Mouse (Mus musculus): ENCODE data around the gene Cmss1.

DNA sequence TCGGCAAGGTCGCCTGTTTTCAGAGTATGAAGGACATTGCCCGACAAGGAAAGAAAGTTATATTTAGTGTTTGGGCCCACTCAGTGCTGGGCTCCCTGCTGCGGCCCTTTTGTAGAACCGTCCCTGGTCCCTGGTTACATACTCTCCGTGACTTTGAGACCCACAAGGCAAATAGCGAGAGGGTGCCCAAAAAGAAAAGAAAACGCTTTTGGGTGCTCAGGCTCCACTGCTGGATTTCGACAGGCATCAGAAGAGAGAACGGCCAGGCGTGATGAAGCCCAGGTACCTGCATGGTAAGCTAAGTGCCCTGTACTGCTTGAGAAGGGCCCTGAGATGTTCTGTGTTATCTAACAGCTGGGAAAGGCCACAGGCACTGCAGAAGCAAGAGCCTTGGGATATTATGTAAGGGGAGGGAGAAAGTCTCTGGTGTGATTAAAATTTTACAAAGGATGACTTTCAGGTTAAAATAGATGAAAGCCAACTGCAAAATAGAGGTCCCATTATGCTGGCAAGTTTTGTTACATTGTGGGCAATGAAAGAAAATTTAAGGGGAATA lies 253.4 kb downstream of the Cmss1 start:
- TF ChIP-seq MAX (IDR thresholded peaks at IDR 0.05; ENCODE audit: low read depth), result no peak
- no peak for TF ChIP-seq USF1 (IDR thresholded peaks at IDR 0.05; ENCODE audit: low read depth)
- TF ChIP-seq POLR2A (IDR thresholded peaks at IDR 0.05; ENCODE audit: insufficient read length, low read depth), result no peak
- TF ChIP-seq MYOG (IDR thresholded peaks at IDR 0.05; ENCODE audit: control insufficient read depth in 1 of 3, insufficient read depth in 1 of 3, insufficient read length in 2 of 3, low read depth in 2 of 3), result no peak
- TF ChIP-seq CEBPB (IDR thresholded peaks at IDR 0.05; ENCODE audit: insufficient read depth, poor library complexity, severe bottlenecking), result no peak
- no peak for TF ChIP-seq POLR2AphosphoS2 (IDR thresholded peaks at IDR 0.05; ENCODE audit: insufficient read length, low read depth)
- TF ChIP-seq TCF3 (IDR thresholded peaks at IDR 0.05; ENCODE audit: insufficient read length, low read depth), result no peak
- TF ChIP-seq SRF (IDR thresholded peaks at IDR 0.05; ENCODE audit: control insufficient read depth, insufficient read length, low read depth), result no peak
- no peak for TF ChIP-seq TCF12 (IDR thresholded peaks at IDR 0.05; ENCODE audit: insufficient read depth, poor library complexity, severe bottlenecking)
- no peak for TF ChIP-seq MYOD1 (IDR thresholded peaks at IDR 0.05; ENCODE audit: control insufficient read depth in 1 of 3, insufficient read length in 2 of 3, low read depth in 2 of 3)

Data from myocyte (in vitro differentiated cells).